Mouse (Mus musculus): Measurements from ENCODE around the gene Lyrm9.

Lyrm9 gene

GRCm38 (mm10) chr11:78815986-78816792 lies 10.2 kb upstream of the Lyrm9 start:
- DNase-seq, result no peak

- no peak for DNase-seq
Observed at GRCm38 (mm10) chr11:78817311-78818022, 8.9 kb upstream of the Lyrm9 start.

- DNase-seq, result no peak
Observed at GRCm38 (mm10) chr11:78820337-78821000, 5.9 kb upstream of the Lyrm9 start.

- DNase-seq, result peak in 1 of 2 experiments; percentile 63
Observed at GRCm38 (mm10) chr11:78822792-78823498, 3.4 kb upstream of the Lyrm9 start.

GRCm38 (mm10) chr11:78827546-78827945 lies 1.2 kb downstream of the Lyrm9 start:
- DNase-seq, result no peak

GRCm38 (mm10) chr11:78828386-78828785 lies 2.0 kb downstream of the Lyrm9 start:
- DNase-seq, result peak in 1 of 2 experiments; percentile 35

GRCm38 (mm10) chr11:78829373-78829772 lies 3.0 kb downstream of the Lyrm9 start:
- peak in 1 of 2 experiments; percentile 41 for DNase-seq

GRCm38 (mm10) chr11:78830180-78830579 lies 3.8 kb downstream of the Lyrm9 start:
- DNase-seq, result no peak

- DNase-seq, result no peak
Observed at GRCm38 (mm10) chr11:78831716-78832115, 5.3 kb downstream of the Lyrm9 start.

- DNase-seq, result no peak
Observed at GRCm38 (mm10) chr11:78832117-78832726, 5.8 kb downstream of the Lyrm9 start.

- DNase-seq, result peak; percentile 64 to 86
Observed at GRCm38 (mm10) chr11:78832816-78833314, 6.5 kb downstream of the Lyrm9 start.

GRCm38 (mm10) chr11:78836486-78836885 lies 10.1 kb downstream of the Lyrm9 start:
- no peak for DNase-seq

GRCm38 (mm10) chr11:78837989-78838388 lies 11.6 kb downstream of the Lyrm9 start:
- peak; percentile 53 to 69 for DNase-seq

- no peak for DNase-seq
Observed at GRCm38 (mm10) chr11:78839491-78839890, 13.1 kb downstream of the Lyrm9 start.

GRCm38 (mm10) chr11:78840141-78840540 lies 13.8 kb downstream of the Lyrm9 start:
- no peak for DNase-seq

- DNase-seq, result no peak
Observed at GRCm38 (mm10) chr11:78841987-78842386, 15.6 kb downstream of the Lyrm9 start.

GRCm38 (mm10) chr11:78846620-78847019 lies 20.2 kb downstream of the Lyrm9 start:
- no peak for DNase-seq

- no peak for DNase-seq
Observed at GRCm38 (mm10) chr11:78847884-78848848, 21.8 kb downstream of the Lyrm9 start.

- DNase-seq, result no peak
Observed at GRCm38 (mm10) chr11:78849859-78850258, 23.5 kb downstream of the Lyrm9 start.

GRCm38 (mm10) chr11:78851216-78851870 lies 25.0 kb downstream of the Lyrm9 start:
- DNase-seq, result no peak

Measured in lung, postnatal 4 days (tissue).